Mouse (Mus musculus) kidney, postnatal 4 days (tissue): ENCODE measurements at regions not wholly inside any gene's neighbourhood (a gene's known extent, or its start where the extent isn't known, plus 50 kb on each side); places are given as distances from the start of the nearest gene placed in this dataset.

Experiments used
- DNase-seq, 2 experiments: peaks; one replicate each; pipeline ENCODE4 v3.0.0; 2021; ENCODE audit warnings: mixed read lengths in 2 of 2

DNA sequence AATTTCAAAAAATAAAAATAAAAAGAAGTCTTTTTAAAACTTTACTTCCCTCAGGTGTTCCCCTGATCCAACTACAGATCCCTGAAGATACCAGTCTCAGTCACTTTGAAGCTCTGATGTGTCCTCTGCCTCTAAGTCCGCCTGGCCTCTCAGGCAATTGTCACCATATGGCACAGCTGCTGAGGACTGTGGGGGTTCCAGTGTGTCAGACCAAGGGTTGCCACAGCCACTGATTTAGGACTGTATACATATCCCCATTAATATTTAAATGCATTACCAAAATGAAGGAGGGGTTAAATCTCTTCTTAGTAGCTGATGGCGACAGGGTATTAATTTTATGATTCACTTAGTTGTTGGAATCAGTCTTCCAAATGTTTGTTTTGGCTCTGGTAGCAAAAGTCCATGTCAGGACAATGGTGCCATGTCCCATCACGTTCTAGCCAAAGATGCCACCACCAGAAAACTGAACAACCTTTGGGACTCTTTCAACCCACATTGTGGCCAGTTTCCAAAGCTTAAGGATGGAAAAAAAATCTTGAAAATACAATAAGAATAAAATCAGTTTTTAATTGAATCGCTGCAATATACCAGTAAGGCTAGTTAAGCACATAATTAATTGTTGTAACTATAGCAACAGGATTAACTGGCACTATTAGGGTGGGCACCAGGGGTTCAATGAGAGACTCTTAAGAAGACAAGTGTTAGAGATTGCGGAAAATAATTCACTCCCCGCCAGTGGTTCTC, 62.5 kb downstream of the Arrdc4 start:
- no peak for DNase-seq

DNA sequence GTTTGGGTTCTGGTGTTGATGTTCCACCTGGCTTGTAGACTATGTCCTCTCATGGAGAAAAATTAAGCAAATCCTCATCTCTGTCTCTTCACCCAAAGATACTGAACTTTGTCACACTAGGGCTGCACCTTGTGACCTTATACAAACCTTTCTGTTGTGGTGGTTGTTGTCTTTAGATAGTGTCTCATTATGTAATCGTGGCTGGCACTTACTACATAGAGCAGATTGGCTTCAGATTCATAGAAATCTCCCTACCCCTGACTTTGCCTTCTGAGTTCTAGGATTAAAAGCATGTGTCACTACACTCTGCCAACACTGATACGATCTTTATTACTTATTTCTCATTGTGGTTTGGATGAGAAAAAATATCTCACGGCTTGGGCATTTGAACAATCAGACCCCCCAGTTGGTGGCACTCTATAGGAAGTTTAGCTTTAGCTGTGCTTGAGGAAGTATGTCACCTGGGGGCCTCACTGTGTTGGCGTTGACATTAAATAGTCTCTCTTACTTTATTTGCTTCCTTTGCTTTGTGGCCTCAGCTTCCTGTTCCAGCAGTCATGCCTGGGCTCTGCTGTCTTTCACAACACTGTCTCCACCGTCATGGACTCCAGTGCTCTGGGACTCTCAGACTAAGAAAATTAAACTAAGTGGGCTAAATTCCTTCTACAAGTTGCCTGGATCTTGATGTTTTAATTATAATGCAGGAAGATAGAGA, 66.0 kb downstream of the Arrdc4 start:
- no peak for DNase-seq

DNA sequence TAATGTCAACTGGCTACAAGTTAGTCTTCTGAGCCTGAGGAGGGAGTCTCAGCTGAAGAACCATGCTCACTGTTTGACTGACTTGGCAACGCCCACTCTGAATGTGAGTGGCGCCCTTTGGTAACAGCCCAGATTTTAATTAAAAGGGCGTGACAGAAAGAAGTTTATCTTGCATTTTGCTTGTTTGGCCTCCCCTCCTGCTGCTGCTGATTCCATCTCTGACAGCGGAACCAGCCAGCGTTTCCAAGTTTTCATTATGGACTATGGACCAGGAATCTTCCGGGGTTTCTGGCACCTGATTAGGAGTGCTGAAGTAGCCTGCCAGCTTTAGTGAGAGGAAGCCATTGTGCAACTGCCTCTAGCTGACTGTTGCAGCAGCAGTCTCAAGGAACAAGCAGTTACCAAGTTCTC, 66.7 kb downstream of the Arrdc4 start:
- peak in 1 of 2 experiments; percentile 18 for DNase-seq

DNA sequence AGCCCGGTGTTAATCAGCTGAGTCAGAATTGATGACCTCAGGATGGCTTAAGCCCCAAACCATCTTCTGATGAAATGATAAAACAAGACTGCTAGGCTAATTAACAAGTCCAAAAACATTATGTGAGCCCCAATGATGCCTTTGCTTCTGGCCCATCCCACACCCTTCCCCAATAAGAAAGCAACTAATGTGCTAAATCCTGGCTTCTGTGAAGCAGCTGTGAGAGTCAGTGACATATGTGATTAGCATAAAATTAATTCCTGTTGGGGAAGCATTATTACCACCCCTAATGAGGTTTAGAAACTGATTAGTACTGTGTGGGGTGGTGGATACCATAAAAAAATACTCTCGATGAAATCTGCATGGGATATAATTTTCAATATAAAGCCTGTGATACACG, 69.3 kb downstream of the Arrdc4 start:
- no peak for DNase-seq

DNA sequence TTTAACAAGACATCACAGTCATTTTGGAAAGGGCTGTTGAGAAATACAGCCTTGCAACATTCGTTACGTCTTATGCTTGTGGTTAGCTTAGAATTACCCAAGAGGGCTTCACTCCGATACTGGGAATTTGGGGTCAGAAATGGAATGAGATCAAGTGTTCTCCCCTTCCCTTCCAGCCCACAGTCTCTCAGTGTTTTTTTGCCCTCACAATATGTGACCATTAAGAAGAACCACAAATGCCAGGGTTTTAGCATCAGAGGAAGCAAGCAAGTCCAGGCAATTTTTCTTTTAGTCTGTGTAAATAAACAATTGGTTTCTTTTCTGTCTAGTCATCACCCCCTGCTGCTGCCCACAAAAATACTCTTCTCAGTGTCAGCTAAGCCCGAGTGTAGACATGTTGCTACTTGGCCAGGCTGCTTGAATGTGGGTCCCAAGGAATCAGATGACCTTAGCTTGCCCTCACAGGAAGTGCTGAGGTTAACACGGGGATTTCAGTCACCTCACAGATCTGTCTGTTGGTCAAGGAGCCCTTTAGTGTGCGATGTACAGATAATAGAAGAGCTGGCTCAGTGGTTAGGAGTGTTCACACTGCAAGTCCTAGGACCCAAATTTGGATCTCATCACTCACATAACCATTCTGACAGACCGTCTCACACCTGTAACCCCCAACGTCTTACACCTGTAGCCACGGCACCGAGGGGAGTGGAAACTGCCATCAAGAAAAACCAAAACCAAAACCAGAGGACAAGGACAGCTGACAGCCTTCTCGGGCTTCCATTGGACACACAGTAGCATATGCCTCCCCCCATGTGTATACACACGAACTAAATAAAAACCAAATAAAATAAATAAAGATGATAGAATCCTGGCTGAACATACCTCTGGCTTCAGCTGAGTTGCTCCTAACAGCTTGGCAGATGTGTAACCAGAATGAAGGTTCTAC, 81.0 kb downstream of the Arrdc4 start:
- DNase-seq: no peak

DNA sequence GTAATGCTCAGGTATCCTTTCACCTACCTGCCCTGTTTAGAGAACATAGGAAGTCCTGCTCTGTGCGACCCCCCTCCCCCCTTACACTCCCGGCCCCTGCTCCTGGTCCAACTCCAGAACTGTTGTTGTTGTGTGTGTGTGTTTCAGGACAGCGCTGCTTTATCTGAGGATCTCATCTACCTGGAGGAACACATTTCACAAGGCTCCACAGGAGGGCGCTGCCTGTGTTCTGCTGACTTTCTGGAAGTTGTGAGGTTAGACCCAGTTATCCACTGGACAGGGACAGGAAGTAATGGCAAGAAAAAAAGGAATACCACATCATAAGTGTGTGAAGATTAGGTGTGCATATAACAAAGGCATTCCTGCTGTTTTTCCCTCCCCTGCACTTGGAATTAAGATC, 81.8 kb downstream of the Arrdc4 start:
- peak; percentile 51 to 52 for DNase-seq

DNA sequence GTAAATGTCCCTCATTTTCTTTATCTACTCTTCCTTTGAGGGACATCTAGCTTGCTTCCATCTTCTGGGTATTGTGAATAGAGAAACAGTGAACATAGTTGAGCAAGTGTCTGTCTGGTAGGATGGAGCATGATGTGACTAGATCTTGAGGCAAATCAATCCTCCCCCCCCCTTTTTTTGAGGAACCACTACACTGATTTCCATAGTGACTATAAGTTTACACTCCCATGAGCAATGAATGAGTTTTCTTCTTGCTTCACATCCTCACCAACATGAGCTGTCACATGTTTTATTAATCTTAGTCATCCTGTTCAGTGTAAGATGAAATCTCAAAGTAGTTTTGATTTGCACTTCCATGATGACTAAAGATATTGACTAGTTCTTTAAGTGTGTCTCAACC, 92.7 kb downstream of the Arrdc4 start:
- no peak for DNase-seq

DNA sequence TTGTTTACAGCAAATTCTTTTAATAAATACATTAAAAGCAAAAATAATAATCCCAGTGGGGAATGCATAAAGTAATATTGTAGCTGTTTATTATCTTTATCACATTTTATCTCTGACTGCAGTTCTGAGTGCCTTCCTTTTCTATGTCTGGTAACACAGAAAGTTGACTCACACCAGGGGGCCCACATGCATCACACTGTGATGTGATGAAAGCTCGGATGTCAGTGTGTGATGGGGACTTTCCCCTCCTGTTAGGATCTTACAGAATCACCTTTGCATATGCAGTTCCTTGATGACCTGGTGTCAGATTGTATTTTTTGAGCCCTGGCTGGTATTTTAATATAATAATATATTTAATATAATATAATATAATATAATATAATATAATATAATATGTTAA, 95.5 kb downstream of the Arrdc4 start:
- DNase-seq: no peak

DNA sequence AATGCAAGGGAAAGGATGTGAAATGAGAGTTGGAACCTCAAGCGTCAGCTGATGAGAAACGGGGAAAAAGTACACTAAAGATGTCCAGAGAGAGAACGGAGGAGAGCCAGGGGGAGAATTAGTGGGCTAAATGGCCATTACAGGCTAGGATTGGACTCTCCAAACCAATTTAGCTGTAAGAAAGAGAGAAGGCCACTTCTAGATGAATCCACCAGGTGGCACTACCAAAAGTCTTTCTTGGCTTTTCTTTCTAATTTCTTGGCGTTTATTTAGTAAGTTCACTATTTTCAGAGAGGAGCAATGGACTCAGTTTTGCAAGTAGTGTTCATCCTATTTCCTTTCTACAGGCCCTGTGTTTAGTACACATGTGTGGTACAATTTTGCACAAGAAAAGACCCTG, 97.6 kb downstream of the Arrdc4 start:
- no peak for DNase-seq

DNA sequence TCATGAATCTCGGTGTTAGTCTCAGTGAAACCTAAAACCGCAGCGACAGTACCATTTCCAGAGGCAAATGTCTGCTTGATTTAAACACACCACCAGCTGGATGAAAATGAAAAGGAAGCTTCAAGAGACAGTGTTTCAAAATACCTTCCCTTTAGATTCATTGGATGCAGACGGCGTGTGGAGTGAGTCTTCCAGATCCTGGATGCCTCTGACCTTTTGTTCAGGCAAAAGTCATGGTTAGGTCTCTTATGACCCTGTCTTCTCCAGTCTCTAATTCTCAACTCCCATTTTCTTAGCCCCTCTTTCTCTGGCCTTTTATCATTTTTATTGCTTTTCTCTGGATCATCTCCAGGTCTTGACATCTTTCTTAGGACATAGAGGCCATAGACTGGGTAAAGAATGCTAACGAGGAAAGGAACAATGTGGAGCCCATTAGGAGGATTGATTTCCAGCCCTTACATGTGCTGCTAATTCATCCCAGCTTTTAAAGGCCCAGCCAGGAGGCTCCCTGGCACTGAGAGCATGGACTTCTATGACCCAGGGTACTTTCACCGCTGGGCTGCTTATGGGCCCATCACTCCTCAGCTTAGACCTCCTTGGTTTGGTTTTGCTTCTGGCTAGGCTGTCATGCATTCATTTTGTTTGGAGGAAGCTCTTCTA, 111.4 kb downstream of the Arrdc4 start:
- DNase-seq: no peak

DNA sequence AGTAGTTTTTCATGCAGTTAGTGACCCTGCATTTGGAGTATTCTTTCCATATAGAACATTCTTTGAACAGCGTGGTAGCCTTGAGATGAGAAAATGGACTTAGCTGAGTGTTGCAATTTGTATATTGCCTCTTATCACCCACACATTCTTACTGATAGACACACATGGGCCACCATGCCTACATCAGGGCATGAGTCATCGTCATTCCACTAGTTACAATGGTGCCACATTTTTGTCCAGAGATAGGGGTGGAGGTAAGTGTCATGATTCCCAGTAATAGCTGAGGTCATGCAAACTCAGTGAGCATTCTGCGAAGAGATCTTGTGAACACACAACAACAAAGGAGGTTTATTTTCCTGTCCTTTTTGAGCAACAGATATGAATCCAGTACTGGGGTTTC, 128.0 kb downstream of the Arrdc4 start:
- no peak for DNase-seq

DNA sequence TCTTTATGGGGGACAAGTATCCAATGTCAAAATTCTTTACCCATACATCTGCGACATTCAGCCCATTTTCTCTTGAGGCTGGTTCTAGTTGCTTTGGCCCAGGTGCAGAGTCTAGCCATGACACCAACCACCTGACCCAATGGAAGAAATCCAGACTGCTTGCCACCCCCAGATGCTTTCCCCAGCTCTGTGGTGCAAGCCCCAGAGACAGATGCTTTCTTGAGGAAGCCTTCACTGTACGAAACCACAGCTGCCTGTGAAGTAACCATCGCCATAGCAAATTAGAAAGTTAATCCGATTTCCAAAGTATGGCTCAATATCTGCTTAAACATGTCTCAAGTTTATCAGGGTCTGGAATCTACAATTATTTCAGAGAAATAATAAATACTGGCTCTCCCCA, 138.5 kb downstream of the Arrdc4 start:
- no peak for DNase-seq

DNA sequence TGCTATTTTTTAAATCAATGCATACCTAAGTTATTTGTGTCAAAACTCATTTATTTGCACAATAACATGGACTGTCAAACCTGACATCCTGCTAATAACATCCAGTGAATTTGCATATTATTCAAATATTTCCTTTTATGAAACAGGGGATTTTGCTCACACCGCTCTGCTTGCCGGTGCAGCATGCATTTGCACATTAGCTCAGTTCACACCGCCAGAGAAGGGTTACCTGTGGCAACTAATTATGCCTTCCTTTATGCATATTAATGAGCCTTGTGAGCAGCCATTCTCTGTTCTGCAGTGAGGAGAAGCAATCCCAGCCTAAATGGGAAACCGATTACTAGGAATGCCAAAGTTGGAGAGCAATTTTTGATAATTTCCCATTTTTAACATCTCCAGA, 141.9 kb downstream of the Arrdc4 start:
- no peak for DNase-seq

DNA sequence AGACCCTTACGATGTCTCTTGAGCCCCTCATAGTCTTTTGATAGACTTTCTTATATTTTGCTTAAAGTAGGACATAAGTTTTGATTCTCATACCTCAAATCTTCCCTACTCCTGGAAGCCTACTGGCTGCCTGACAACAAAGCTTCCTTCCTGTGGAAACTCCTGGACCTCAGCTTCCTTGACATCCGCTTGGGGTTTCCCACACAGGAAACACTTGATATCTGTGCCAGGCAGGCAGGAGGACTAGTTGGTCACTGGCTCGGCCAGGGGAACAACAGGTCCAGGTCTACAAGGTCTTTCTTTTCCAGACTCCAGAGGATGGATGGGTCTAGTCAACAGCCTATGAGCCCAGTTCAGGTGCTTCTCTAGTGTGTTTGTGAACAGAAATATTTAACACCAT, 142.8 kb downstream of the Arrdc4 start:
- peak; percentile 7 to 20 for DNase-seq

DNA sequence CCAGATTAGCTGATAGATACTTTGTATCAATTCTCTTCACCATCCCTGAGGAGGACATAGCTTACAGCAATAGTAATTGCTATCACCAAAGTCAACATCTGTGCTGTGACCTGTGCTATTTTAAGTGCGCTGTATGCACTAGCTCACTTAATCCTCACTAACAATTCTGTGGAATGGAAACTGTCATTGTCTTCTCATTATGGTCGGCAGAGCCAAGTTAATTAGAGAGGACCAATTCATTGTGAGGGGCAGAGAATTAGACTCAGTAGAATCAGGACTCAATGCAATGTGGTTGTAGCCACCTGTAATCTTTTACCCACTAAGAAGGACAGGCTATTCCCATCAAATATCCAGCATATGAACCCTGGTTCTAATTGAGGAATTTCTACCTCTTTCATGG, 145.3 kb downstream of the Arrdc4 start:
- no peak for DNase-seq

DNA sequence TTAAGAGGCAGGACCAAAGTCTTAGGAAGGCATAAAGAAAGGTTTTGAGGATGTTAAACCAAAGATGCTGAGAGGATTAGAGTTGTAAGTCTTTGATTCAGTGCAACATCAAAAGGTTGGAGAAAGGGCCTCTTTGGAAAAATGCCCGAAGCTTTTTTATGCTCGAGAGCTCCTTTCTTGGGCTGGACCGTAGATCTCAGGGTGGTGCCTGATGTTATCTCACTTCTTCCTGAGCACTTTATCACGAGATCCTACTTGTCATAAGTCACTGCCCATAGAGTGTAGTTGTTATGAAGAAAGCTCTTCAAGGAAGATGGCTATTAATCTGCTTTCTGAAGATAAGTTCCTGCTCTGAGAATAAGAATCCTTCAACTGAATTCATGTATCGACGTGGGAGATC, 147.0 kb downstream of the Arrdc4 start:
- no peak for DNase-seq

DNA sequence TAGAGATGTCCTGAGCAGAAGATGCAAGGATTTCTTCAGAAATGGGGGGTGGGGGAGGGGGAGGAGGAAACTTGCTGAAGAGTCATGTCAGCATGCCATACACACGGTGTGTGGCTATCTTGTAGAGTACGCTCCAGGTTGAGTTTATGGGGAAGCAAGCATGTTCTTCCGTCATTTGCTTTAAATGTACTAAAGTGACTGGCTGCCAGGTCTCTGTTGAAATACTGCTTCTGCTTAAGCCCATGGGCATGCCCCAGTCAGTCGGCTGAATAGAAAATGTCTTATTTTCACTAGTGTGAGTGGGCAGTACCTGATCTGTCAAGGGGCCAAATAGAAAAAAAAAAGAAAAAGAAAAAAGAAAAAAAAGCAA, 155.0 kb downstream of the Arrdc4 start:
- DNase-seq: no peak

DNA sequence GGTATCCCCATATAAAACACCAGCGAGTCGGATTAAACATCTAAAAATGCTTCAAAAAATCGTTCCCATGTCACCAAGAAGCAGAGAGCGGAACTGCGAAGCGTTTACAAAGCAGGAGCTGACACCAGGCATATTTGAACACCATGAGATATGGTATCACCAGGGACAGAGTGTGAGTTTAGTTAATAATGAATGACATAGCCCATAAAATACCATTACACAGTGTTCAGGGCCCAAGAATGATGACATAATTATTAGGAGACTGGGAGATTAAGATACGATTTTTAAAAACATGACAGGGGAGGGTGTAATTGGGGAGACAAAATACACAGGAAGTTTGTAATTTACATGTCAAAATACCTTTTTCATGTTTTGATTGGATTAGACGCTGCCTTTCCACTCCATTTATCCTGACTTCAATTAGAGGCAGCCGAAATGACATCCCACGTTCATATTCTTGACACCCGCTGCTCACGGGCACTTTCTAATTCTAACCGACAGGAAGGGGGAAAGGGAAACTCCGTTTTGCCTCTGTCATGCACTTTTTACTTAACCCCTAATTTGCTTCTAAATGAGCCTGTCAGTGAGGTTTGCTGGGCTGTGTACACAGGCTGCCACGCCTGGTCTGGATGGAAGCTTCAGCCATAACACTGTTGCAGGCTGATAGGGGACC, 155.6 kb downstream of the Arrdc4 start:
- DNase-seq: peak in 1 of 2 experiments; percentile 16

DNA sequence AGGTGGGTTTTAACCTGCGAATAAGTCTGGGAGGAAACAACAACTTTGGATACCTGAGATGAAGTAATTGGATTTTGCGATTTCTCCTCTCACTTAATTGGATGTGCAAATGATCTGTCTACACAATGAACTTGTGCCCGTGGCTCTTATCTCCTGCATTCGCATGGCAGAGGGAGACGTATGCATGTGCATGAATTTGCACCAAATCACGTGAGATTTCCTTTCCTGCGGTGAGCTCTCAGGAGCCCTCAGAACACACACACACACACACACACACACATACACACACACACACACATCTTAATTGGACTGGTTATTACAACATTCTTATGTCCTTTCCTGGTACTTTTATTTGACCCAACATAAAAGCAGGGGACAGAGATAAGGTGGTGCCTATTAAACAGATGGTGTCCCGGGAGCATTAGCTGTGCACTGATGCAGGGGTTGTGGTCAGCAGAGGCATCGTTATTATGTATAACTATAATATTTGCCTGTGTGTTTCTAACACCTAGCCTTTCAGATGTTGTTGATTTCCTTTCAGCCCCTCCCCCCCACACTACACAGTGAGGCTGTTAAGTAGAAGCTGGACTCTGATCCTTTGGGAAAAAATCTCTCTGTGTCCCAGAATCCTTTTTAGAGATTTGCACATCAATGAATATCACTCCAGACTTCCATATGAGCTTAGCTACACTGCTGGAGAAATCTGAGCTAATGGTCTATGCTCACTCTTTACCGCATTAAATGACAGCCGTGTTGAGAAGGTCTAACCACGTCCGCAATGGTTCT, 166.3 kb downstream of the Arrdc4 start:
- DNase-seq: no peak

DNA sequence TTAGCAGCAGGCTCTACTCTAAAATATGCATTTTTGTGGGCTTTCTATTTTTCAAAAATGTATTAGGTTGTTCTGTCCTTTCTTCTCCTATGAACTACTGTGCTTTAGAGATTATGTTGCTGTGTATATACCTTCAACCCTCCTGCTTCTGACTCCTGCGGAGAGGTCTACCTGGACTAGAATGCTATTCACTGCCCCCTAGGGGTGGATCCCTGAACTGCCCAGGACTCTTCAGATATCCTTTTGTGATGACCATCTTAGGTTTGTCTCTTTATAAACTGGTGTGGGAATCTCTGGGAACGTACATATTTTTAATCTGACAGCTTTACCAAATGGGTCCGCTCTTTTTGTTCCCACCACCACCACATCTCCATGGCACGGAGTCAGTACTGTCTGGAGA, 168.4 kb downstream of the Arrdc4 start:
- peak; percentile 76 to 77 for DNase-seq

DNA sequence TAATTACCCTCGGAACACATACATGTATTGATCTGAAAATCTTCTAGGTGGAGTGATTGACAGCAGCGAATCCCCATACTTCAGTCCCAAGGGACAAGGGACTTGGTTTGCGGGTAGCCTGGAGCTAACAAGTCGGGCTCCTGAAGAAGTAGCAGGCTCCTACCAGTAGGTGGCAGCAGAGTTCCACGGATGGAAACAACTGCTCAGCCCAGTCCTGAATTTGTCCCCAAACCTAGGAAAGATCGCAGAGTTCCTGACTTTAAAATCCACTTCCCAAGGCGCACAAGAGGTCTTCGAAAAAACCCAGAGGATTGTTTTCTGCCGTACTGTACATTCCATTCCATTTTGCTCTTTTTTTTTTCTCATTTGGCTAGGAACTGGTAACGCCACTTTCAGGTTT, 169.4 kb downstream of the Arrdc4 start:
- peak; percentile 91 to 93 for DNase-seq

DNA sequence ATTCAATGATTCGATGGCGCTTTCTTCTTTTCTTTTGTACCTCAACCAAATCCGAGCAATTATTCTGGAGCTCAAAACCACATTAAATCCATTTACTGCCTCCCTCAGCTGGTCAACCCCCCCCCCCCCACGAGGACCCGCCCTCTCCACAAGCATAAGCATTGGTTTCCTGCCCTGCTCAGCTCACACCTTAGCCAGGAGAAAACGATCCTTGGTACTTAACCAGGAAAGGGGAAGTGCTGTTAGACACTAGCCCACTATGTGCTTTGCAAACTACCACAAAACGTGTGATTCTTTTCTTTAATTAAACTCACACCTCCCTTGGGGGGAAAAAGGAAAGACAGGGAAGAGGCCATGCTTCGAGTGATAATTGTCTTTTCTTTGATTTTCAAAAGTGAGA, 169.8 kb downstream of the Arrdc4 start:
- no peak for DNase-seq
